Mouse (Mus musculus) heart, adult 11 months (tissue): ENCODE data around the gene Glrx5.

Source experiments
- DNase-seq: peaks from one replicate; pipeline ENCODE4 v3.0.0; 2022

Glrx5 gene

GRCm38 (mm10) chr12:105077232-105077631 is 44.7 kb downstream of the Glrx5 start:
- DNase-seq, result no peak

GRCm38 (mm10) chr12:105084171-105084570 is 51.7 kb downstream of the Glrx5 start:
- peak; percentile 88 for DNase-seq

- no peak for DNase-seq
Observed at GRCm38 (mm10) chr12:105084816-105085215, 52.3 kb downstream of the Glrx5 start.

- no peak for DNase-seq
Observed at GRCm38 (mm10) chr12:105085296-105085695, 52.8 kb downstream of the Glrx5 start.

- DNase-seq, result no peak
Observed at GRCm38 (mm10) chr12:105086781-105087180, 54.3 kb downstream of the Glrx5 start.

GRCm38 (mm10) chr12:105087353-105087752 is 54.9 kb downstream of the Glrx5 start:
- no peak for DNase-seq

- no peak for DNase-seq
Observed at GRCm38 (mm10) chr12:105089231-105089630, 56.7 kb downstream of the Glrx5 start.

- no peak for DNase-seq
Observed at GRCm38 (mm10) chr12:105091604-105092003, 59.1 kb downstream of the Glrx5 start.
